In genomic region chr15:77784039-77784824, GRCm38 (mm10) we compare ENCODE assay signal across 10 mouse cellular contexts. TPM values are rescaled to one million over a fixed set of nuclear protein-coding genes. Genes with fewer than 3 reads are reported as not detected.
DNase-seq lines count a peak whose midpoint lies in the region; TF ChIP-seq lines count a peak whose summit lies in the region.
"Had no signal": no experiment of that assay in that cellular context is flagged by ENCODE, and none has a peak within 500 bp of the region (broad histone marks: within the 10 kb centered on the region; RNA-seq: fewer than 3 reads in every experiment).

No protein-coding gene starts in this region.

- H3K79me2 ChIP-seq in myocyte (ENCODE audit: control insufficient read depth, insufficient read depth), result peaks cover 62% of the 10 kb centered on the region

- H3K4me3 ChIP-seq in embryonic facial prominence, embryonic 10.5 days, result no peak overlapping the region
- H3K4me3 ChIP-seq in myocyte, result no peak overlapping the region
- H3K4me3 ChIP-seq: heart, embryonic 10.5 days had no signal

- no peaks in the 10 kb centered on the region for H3K9me3 ChIP-seq in embryonic facial prominence, embryonic 10.5 days
- H3K9me3 ChIP-seq: heart, embryonic 10.5 days had no signal

- peak; percentile 56 for DNase-seq in kidney, postnatal 10 days
- no peak for DNase-seq in kidney, postnatal 36 days
- DNase-seq in embryonic facial prominence, embryonic 10.5 days (ENCODE audit: low spot score), result peak; percentile 27
- peak; percentile 58 to 70 for DNase-seq in frontal cortex, postnatal 14 days (ENCODE audit: low spot score in 2 of 2)
- no peak for DNase-seq in thymus, postnatal 10 days (ENCODE audit: low spot score in 2 of 2)
- no peak for DNase-seq in spleen, adult 12 weeks (ENCODE audit: low spot score)
- DNase-seq: lung, adult 18-20 months had no signal

- H3ac ChIP-seq in myocyte (ENCODE audit: control insufficient read depth, insufficient read length), result no peak overlapping the region

- peak; percentile 5 for TF ChIP-seq POLR2A in myocyte (IDR thresholded peaks at IDR 0.05; ENCODE audit: insufficient read length, low read depth)

- peaks cover 100% of the 10 kb centered on the region for H3K36me3 ChIP-seq in embryonic facial prominence, embryonic 10.5 days (replicated peaks)
- H3K36me3 ChIP-seq in myocyte (ENCODE audit: control insufficient read depth, insufficient read depth), result peaks cover 100% of the 10 kb centered on the region

- H3K4me2 ChIP-seq in myocyte (ENCODE audit: low read depth), result no peak overlapping the region

- 77% methylated on average over 22 of the region's 22 CpGs for WGBS in embryonic facial prominence, embryonic 10.5 days

- peak overlapping the region; percentile 63 for H3K27ac ChIP-seq in embryonic facial prominence, embryonic 10.5 days (replicated peaks)

- H3K4me1 ChIP-seq in embryonic facial prominence, embryonic 10.5 days, result no peaks in the 10 kb centered on the region

- no peaks in the 10 kb centered on the region for H3K27me3 ChIP-seq in embryonic facial prominence, embryonic 10.5 days (replicated peaks; ENCODE audit: low read depth, poor library complexity, severe bottlenecking)
- no peaks in the 10 kb centered on the region for H3K27me3 ChIP-seq in myocyte (ENCODE audit: control insufficient read depth, insufficient read depth, insufficient read length)

TF ChIP-seq in myocyte, 11 proteins besides CTCF, POLR2A, EP300 and RAD21:
- TF ChIP-seq MYOD1 (IDR thresholded peaks at IDR 0.05; ENCODE audit: control insufficient read depth in 1 of 3, insufficient read length in 2 of 3, low read depth in 2 of 3) (peak; percentile 35 to 95 (median 87)), MYOG (IDR thresholded peaks at IDR 0.05; ENCODE audit: control insufficient read depth in 1 of 3, insufficient read depth in 1 of 3, insufficient read length in 2 of 3, low read depth in 2 of 3) (peak in 2 of 3 experiments; percentile 28 to 85), USF1 (IDR thresholded peaks at IDR 0.05; ENCODE audit: low read depth) (no peak), TCF12 (IDR thresholded peaks at IDR 0.05; ENCODE audit: insufficient read depth, poor library complexity, severe bottlenecking) (peak; percentile 66), POLR2AphosphoS2 (IDR thresholded peaks at IDR 0.05; ENCODE audit: insufficient read length, low read depth) (peak; percentile 50)
TF ChIP-seq in myocyte: peak in this region for 4.

RNA-seq across cellular contexts. Expression of gene Apol8, which starts 27.4 kb away (rescaled TPM):
- polyA plus RNA-seq in embryonic facial prominence, embryonic 10.5 days (2016; fragmentation: Nextera tagmentation; extraction: Ambion mirVana), result 0.14 and 0.32 TPM in 2 replicates
- polyA plus RNA-seq in myocyte (2012; fragmentation: generic; extraction: Trizol), result 0.38 TPM
- polyA plus RNA-seq: activated CD4-positive, CD25-positive, alpha-beta regulatory T cell, adult 4 months had no signal

RNA-seq across cellular contexts. Expression of gene Apol9b, which starts 55.4 kb away (rescaled TPM):
- not detected in 2 replicates for polyA plus RNA-seq in embryonic facial prominence, embryonic 10.5 days (2016; fragmentation: Nextera tagmentation; extraction: Ambion mirVana)
- polyA plus RNA-seq in myocyte (2012; fragmentation: generic; extraction: Trizol), result 63.1 TPM
- polyA plus RNA-seq: heart, embryonic 10.5 days had no signal

RNA-seq across cellular contexts. Expression of gene Myh9, which starts 57.7 kb away (rescaled TPM):
- polyA plus RNA-seq in embryonic facial prominence, embryonic 10.5 days (2016; fragmentation: Nextera tagmentation; extraction: Ambion mirVana), result 45.7 and 46.9 TPM in 2 replicates
- 466 TPM for polyA plus RNA-seq in myocyte (2012; fragmentation: generic; extraction: Trizol)

Comparison
In these comparisons a context has a peak if more than half of its experiments do, and no peak if none do; other contexts are left out.
1. DNase-seq: peak in kidney, postnatal 10 days (single experiment), embryonic facial prominence, embryonic 10.5 days (single experiment) and frontal cortex, postnatal 14 days (2 of 2); none in kidney, postnatal 36 days (0 of 2), thymus, postnatal 10 days (0 of 2) and spleen, adult 12 weeks (single experiment).
2. RNA of gene Apol9b, which starts 55.4 kb away (polyA plus RNA-seq): 63.1 TPM in myocyte (single experiment); not detected in embryonic facial prominence, embryonic 10.5 days; every median in the first group is over 10 times any median in the second.